Mouse (Mus musculus) ES-CJ7 (cell line): ENCODE results near the gene Hoxa9.

ENCODE experiments used
- DNase-seq: peaks from one replicate; pipeline ENCODE4 v3.0.0; 2011; ENCODE audit warnings: low read depth, low spot score

The Hoxa9 gene

GRCm38 (mm10) chr6:52230516-52231165, at the start of gene Hoxa9:
Gene Hoxa9 (minus strand): TSS chr6:52231089.
- DNase-seq = peak; percentile 50

- DNase-seq = no peak
Observed at GRCm38 (mm10) chr6:52276920-52277319, 46.0 kb upstream of the Hoxa9 start.

GRCm38 (mm10) chr6:52276382-52276781, 45.5 kb upstream of the Hoxa9 start:
- no peak for DNase-seq

- DNase-seq = no peak
Observed at GRCm38 (mm10) chr6:52275563-52276280, 44.8 kb upstream of the Hoxa9 start.

GRCm38 (mm10) chr6:52274576-52274975, 43.7 kb upstream of the Hoxa9 start:
- peak; percentile 29 for DNase-seq

GRCm38 (mm10) chr6:52273656-52274280, 42.9 kb upstream of the Hoxa9 start:
- DNase-seq = no peak

GRCm38 (mm10) chr6:52272766-52273655, 42.1 kb upstream of the Hoxa9 start:
- no peak for DNase-seq

- DNase-seq = peak; percentile 79
Observed at GRCm38 (mm10) chr6:52270494-52271480, 39.9 kb upstream of the Hoxa9 start.

- no peak for DNase-seq
Observed at GRCm38 (mm10) chr6:52268756-52269155, 37.9 kb upstream of the Hoxa9 start.

- DNase-seq = no peak
Observed at GRCm38 (mm10) chr6:52268341-52268740, 37.5 kb upstream of the Hoxa9 start.

GRCm38 (mm10) chr6:52267691-52268090, 36.8 kb upstream of the Hoxa9 start:
- no peak for DNase-seq

- no peak for DNase-seq
Observed at GRCm38 (mm10) chr6:52267221-52267620, 36.3 kb upstream of the Hoxa9 start.

GRCm38 (mm10) chr6:52266666-52266985, 35.7 kb upstream of the Hoxa9 start:
- no peak for DNase-seq

- DNase-seq = no peak
Observed at GRCm38 (mm10) chr6:52265913-52266665, 35.2 kb upstream of the Hoxa9 start.

- DNase-seq = no peak
Observed at GRCm38 (mm10) chr6:52265306-52265912, 34.5 kb upstream of the Hoxa9 start.

GRCm38 (mm10) chr6:52264106-52264790, 33.4 kb upstream of the Hoxa9 start:
- no peak for DNase-seq

- DNase-seq = no peak
Observed at GRCm38 (mm10) chr6:52263321-52263585, 32.4 kb upstream of the Hoxa9 start.

GRCm38 (mm10) chr6:52262463-52263320, 31.8 kb upstream of the Hoxa9 start:
- DNase-seq = peak; percentile 67
